Mouse (Mus musculus) MEL (cell line): ENCODE results near the gene Swsap1. TPM values are rescaled to one million over a fixed set of nuclear protein-coding genes. Genes with fewer than 3 reads are reported as not detected.
A peak's percentile ranks its signal among the peaks of the same experiment; 100 is the strongest.

Experiments
- DNase-seq: peaks from one replicate; pipeline ENCODE4 v3.0.0; 2011; ENCODE audit warnings: low read depth, low spot score
- H3K27ac ChIP-seq: 2 replicates; pipeline ENCODE4 v1.5.1; 2012; ENCODE audit warnings: low read depth, mild to moderate bottlenecking, control low read depth, low read length, moderate library complexity; ENCODE audit not compliant: control insufficient read depth
- H3K27me3 ChIP-seq, 2 experiments: fragments of 150-350 bp in 1 of 2; sonication (generic) in 1 of 2; 2 replicates each; pipeline ENCODE4 v1.6.1; 2012; ENCODE audit warnings: low read length in 2 of 2, mild to moderate bottlenecking in 2 of 2, improper control_type of control experiment in 1 of 2, moderate library complexity in 1 of 2; ENCODE audit not compliant: insufficient read depth in 2 of 2, control insufficient read depth in 1 of 2
- H3K36me3 ChIP-seq, 2 experiments: 2 replicates each; pipeline ENCODE4 v1.6.1; 2012 to 2014; ENCODE audit warnings: low read length in 2 of 2, improper control_type of control experiment in 1 of 2, inconsistent platforms in 1 of 2, mild to moderate bottlenecking in 1 of 2; ENCODE audit not compliant: insufficient read depth in 2 of 2, control insufficient read depth in 1 of 2
- H3K4me1 ChIP-seq, 2 experiments: fragments of 150-350 bp in 1 of 2; sonication (generic) in 1 of 2; 2 replicates each; pipeline ENCODE4 v1.6.1; 2012; ENCODE audit warnings: low read length in 2 of 2, improper control_type of control experiment in 1 of 2, mild to moderate bottlenecking in 1 of 2; ENCODE audit not compliant: insufficient read depth in 2 of 2, control insufficient read depth in 1 of 2
- H3K4me3 ChIP-seq, 2 experiments: fragments of 150-350 bp in 1 of 2; sonication (generic) in 1 of 2; 2 replicates each; pipeline ENCODE4 v1.5.1; 2012; ENCODE audit warnings: low read depth in 2 of 2, low read length in 2 of 2, mild to moderate bottlenecking in 2 of 2, moderate library complexity in 2 of 2, control low read depth in 1 of 2, improper control_type of control experiment in 1 of 2; ENCODE audit not compliant: control insufficient read depth in 1 of 2, insufficient read depth in 1 of 2
- H3K79me2 ChIP-seq: 2 replicates; pipeline ENCODE4 v1.6.1; 2012; ENCODE audit warnings: mild to moderate bottlenecking, low read length, moderate library complexity; ENCODE audit not compliant: control insufficient read depth, poor library complexity, insufficient read depth
- H3K9ac ChIP-seq: 2 replicates; pipeline ENCODE4 v1.6.1; 2012; ENCODE audit warnings: low read depth, mild to moderate bottlenecking, control low read depth, low read length, moderate library complexity; ENCODE audit not compliant: control insufficient read depth, poor library complexity, severe bottlenecking
- H3K9me3 ChIP-seq: fragments of 150-350 bp; sonication (generic); replicated peaks from 2 replicates; pipeline ENCODE4 v1.6.1; 2012; ENCODE audit warnings: mild to moderate bottlenecking, low read length, improper control_type of control experiment, moderate library complexity; ENCODE audit not compliant: insufficient read depth
- CHD1 ChIP-seq: IDR thresholded peaks from 2 replicates; pipeline ENCODE4 v1.6.1; 2012; ENCODE audit warnings: low read depth, mild to moderate bottlenecking, inconsistent platforms, low read length, improper control_type of control experiment
- CHD2 ChIP-seq: IDR thresholded peaks from 2 replicates; pipeline ENCODE4 v1.6.1; 2011; ENCODE audit warnings: low read length, improper control_type of control experiment
- CTCF ChIP-seq, 3 experiments: IDR thresholded peaks in 2 of 3; conservative IDR thresholded peaks in 1 of 3; 2 replicates each; pipeline ENCODE4 v1.5.1; 2011 to 2012; ENCODE audit warnings: low read length in 3 of 3, low read depth in 2 of 3, mild to moderate bottlenecking in 2 of 3, improper control_type of control experiment in 1 of 3, inconsistent platforms in 1 of 3, mixed read lengths in 1 of 3, moderate library complexity in 1 of 3; ENCODE audit not compliant: control insufficient read depth in 1 of 3, insufficient read depth in 1 of 3, poor library complexity in 1 of 3, severe bottlenecking in 1 of 3
- ETS1 ChIP-seq: IDR thresholded peaks from 2 replicates; pipeline ENCODE4 v1.6.1; 2012; ENCODE audit warnings: low read depth, mild to moderate bottlenecking, inconsistent platforms, low read length, improper control_type of control experiment, moderate library complexity
- GABPA ChIP-seq: IDR thresholded peaks from 2 replicates; pipeline ENCODE4 v1.6.1; 2012; ENCODE audit warnings: low read depth, mild to moderate bottlenecking, inconsistent platforms, low read length, improper control_type of control experiment, moderate library complexity
- GATA1 ChIP-seq: IDR thresholded peaks from 2 replicates; pipeline ENCODE4 v1.6.1; 2011; ENCODE audit warnings: low read depth, low read length, improper control_type of control experiment
- HCFC1 ChIP-seq: IDR thresholded peaks from 2 replicates; pipeline ENCODE4 v1.6.1; 2012; ENCODE audit warnings: low read depth, mild to moderate bottlenecking, inconsistent platforms, low read length, improper control_type of control experiment, moderate library complexity
- JUND ChIP-seq: IDR thresholded peaks from 2 replicates; pipeline ENCODE4 v1.6.1; 2011; ENCODE audit warnings: low read depth, mild to moderate bottlenecking, improper control_type of control experiment, low read length
- MAFK ChIP-seq: IDR thresholded peaks from 2 replicates; pipeline ENCODE4 v1.6.1; 2011; ENCODE audit warnings: low read depth, mild to moderate bottlenecking, low read length, improper control_type of control experiment, borderline replicate concordance
- MAZ ChIP-seq: IDR thresholded peaks from 2 replicates; pipeline ENCODE4 v1.6.1; 2012; ENCODE audit warnings: low read depth, mild to moderate bottlenecking, inconsistent platforms, low read length, improper control_type of control experiment
- MXI1 ChIP-seq: IDR thresholded peaks from 2 replicates; pipeline ENCODE4 v1.6.1; 2011; ENCODE audit warnings: mild to moderate bottlenecking, low read depth, low read length, improper control_type of control experiment
- NRF1 ChIP-seq: IDR thresholded peaks from 2 replicates; pipeline ENCODE4 v1.6.1; 2014; ENCODE audit warnings: low read depth, mild to moderate bottlenecking, inconsistent platforms, low read length, improper control_type of control experiment, moderate library complexity; ENCODE audit not compliant: poor library complexity, insufficient read depth, severe bottlenecking
- POLR2A ChIP-seq, 2 experiments: IDR thresholded peaks; 2 replicates each; pipeline ENCODE4 v1.6.1; 2011 to 2012; ENCODE audit warnings: low read length in 2 of 2, mild to moderate bottlenecking in 2 of 2, control low read depth in 1 of 2, improper control_type of control experiment in 1 of 2, low read depth in 1 of 2, moderate library complexity in 1 of 2; ENCODE audit not compliant: control insufficient read depth in 1 of 2, insufficient read depth in 1 of 2, poor library complexity in 1 of 2
- POLR2AphosphoS5 ChIP-seq: IDR thresholded peaks from 2 replicates; pipeline ENCODE4 v1.6.1; 2012; ENCODE audit warnings: low read depth, borderline replicate concordance, mild to moderate bottlenecking, inconsistent platforms, low read length, moderate library complexity, mixed read lengths
- RCOR1 ChIP-seq: IDR thresholded peaks from 2 replicates; pipeline ENCODE4 v1.6.1; 2012; ENCODE audit warnings: low read depth, mild to moderate bottlenecking, inconsistent platforms, low read length, improper control_type of control experiment
- SIN3A ChIP-seq: IDR thresholded peaks from 2 replicates; pipeline ENCODE4 v1.6.1; 2012; ENCODE audit warnings: low read length, improper control_type of control experiment, inconsistent platforms
- UBTF ChIP-seq: IDR thresholded peaks from 2 replicates; pipeline ENCODE4 v1.6.1; 2012; ENCODE audit warnings: low read depth, mild to moderate bottlenecking, inconsistent platforms, low read length, improper control_type of control experiment, moderate library complexity, borderline replicate concordance; ENCODE audit not compliant: insufficient read depth
- ZMIZ1 ChIP-seq: IDR thresholded peaks from 2 replicates; pipeline ENCODE4 v1.6.1; 2012; ENCODE audit warnings: low read depth, mild to moderate bottlenecking, inconsistent platforms, low read length, improper control_type of control experiment, moderate library complexity
- polyA plus RNA-seq, 2 experiments: library from polyadenylated mRNA; stranded (reverse) in 1 of 2; unstranded in 1 of 2; fragments of >175 nt in 1 of 2; fragments of >200 nt in 1 of 2; gene quantifications; 2 replicates each; pipeline versions ENCODE4 v1.2.1 to v1.2.4; 2012; ENCODE audit warnings: low replicate concordance in 2 of 2, low read depth in 1 of 2; ENCODE audit not compliant: insufficient read length in 2 of 2, insufficient read depth in 1 of 2, missing spikeins in 1 of 2
- total RNA-seq: library from RNA; depleted of rRNA; stranded (reverse); fragments of 300-350 nt; gene quantifications from 2 replicates; pipeline ENCODE4 v1.2.3, GENCODE M21; 2012

The Swsap1 gene
- total and polyA plus RNA-seq, 3 experiments, result 17.2 to 19.3 TPM; not detected in 1

GRCm38 (mm10) chr9:21996178-21996867, 40.8 kb downstream of the Swsap1 start (continued):
- TF ChIP-seq ETS1 (0 out of 2 replicates have a peak, but pooled peaks have one; percentile 17), NRF1 (peak; percentile 27; the same call in 1 of the 2 replicates), GATA1 (no peak), CHD2 (no peak), MAZ (no peak), SIN3A (peak; percentile 62), MAFK (no peak), POLR2AphosphoS5 (no peak), CTCF (IDR thresholded peaks at IDR 0.05 in 2 of 3, conservative IDR thresholded peaks at IDR 0.05 in 1 of 3; ENCODE audit: control insufficient read depth in 1 of 3, insufficient read depth in 1 of 3, low read depth in 2 of 3, low read length in 3 of 3, poor library complexity in 1 of 3, severe bottlenecking in 1 of 3) (no peak), CHD1 (no peak), ZMIZ1 (peak; percentile 68; the same call in 1 of the 2 replicates)

- peaks cover 2 to 20% of the 10 kb centered on the region in 2 experiments for H3K36me3 ChIP-seq
- peaks cover 0 to 4% of the 10 kb centered on the region in 2 experiments; a peak in 2 of 4 replicates for H3K27me3 ChIP-seq
These were observed 44.7 kb downstream of the Swsap1 start for GRCm38 (mm10) chr9:22000296-22000695.

GRCm38 (mm10) chr9:22001633-22002032, 46.1 kb downstream of the Swsap1 start:
- DNase-seq, result no peak
- H3K4me3 ChIP-seq, result no peak overlapping the region
- H3K79me2 ChIP-seq, result peaks cover 26% of the 10 kb centered on the region
- H3K9ac ChIP-seq, result no peak overlapping the region
- H3K36me3 ChIP-seq, result peaks cover 8 to 22% of the 10 kb centered on the region in 2 experiments
- H3K9me3 ChIP-seq, result no peaks in the 10 kb centered on the region
- peaks cover 0 to 4% of the 10 kb centered on the region in 2 experiments; a peak in 2 of 4 replicates for H3K27me3 ChIP-seq
- TF ChIP-seq HCFC1 (no peak; the same call in 1 of the 2 replicates), MXI1 (no peak), UBTF (no peak), GABPA (no peak)
- TF ChIP-seq, all 39 proteins: peak for 0
- Histone ChIP-seq H3K27ac (no peak overlapping the region), H3K4me1 (peaks cover 3 to 22% of the 10 kb centered on the region in 2 experiments)

More at GRCm38 (mm10) chr9:22000296-22000695, 44.7 kb downstream of the Swsap1 start:
- H3K4me3 ChIP-seq, result no peak overlapping the region
- peaks cover 23% of the 10 kb centered on the region for H3K79me2 ChIP-seq
- peaks cover 3 to 22% of the 10 kb centered on the region in 2 experiments for H3K4me1 ChIP-seq
- no peaks in the 10 kb centered on the region for H3K9me3 ChIP-seq
- H3K9ac ChIP-seq, result no peak overlapping the region
- DNase-seq, result no peak
- H3K27ac ChIP-seq, result no peak overlapping the region
- TF ChIP-seq JUND (no peak), POLR2A (IDR thresholded peaks at IDR 0.05; ENCODE audit: control insufficient read depth in 1 of 2, insufficient read depth in 1 of 2, low read depth in 1 of 2, low read length in 2 of 2, poor library complexity in 1 of 2) (no peak), RCOR1 (no peak), MAZ (no peak)
